Mouse (Mus musculus) midbrain, embryonic 15.5 days (tissue): ENCODE data around the gene Reep1. TPM values are rescaled to one million over a fixed set of nuclear protein-coding genes. Genes with fewer than 3 reads are reported as not detected.
"Not testable (repeated sequence)": the region's sequence is repeated elsewhere in the genome, so short reads cannot be mapped to it uniquely, and the experiment has no call there.

Source experiments
- ATAC-seq: fragments of 200-750 bp; cut with Nextera tagmentation; replicated peaks from 2 replicates; pipeline ENCODE4 v1.8.0; 2017; ENCODE audit warnings: moderate TSS enrichment
- H3K27ac ChIP-seq: fragments of 300-500 bp; sonication (generic); 2 replicates; pipeline ENCODE4 v1.5.1; 2015; ENCODE audit warnings: mild to moderate bottlenecking, inconsistent platforms
- H3K27me3 ChIP-seq: fragments of 300-500 bp; sonication (generic); replicated peaks from 2 replicates; pipeline ENCODE4 v1.6.1; 2015; ENCODE audit warnings: inconsistent platforms
- H3K36me3 ChIP-seq: fragments of 300-500 bp; sonication (generic); replicated peaks from 2 replicates; pipeline ENCODE4 v1.6.1; 2015; ENCODE audit warnings: inconsistent platforms
- H3K4me1 ChIP-seq: fragments of 300-500 bp; sonication (generic); 2 replicates; pipeline ENCODE4 v1.6.1; 2015; ENCODE audit warnings: inconsistent platforms
- H3K4me2 ChIP-seq: fragments of 300-500 bp; sonication (generic); 2 replicates; pipeline ENCODE4 v1.6.1; 2015; ENCODE audit warnings: inconsistent platforms, mild to moderate bottlenecking, moderate library complexity
- H3K4me3 ChIP-seq: fragments of 300-500 bp; sonication (generic); 2 replicates; pipeline ENCODE4 v1.5.1; 2015; ENCODE audit warnings: mild to moderate bottlenecking, inconsistent platforms
- H3K9ac ChIP-seq: fragments of 300-500 bp; sonication (generic); 2 replicates; pipeline ENCODE4 v1.6.1; 2015; ENCODE audit warnings: mild to moderate bottlenecking, inconsistent platforms
- H3K9me3 ChIP-seq: fragments of 300-500 bp; sonication (generic); 2 replicates; pipeline ENCODE4 v1.6.1; 2016; ENCODE audit warnings: inconsistent platforms
- WGBS: fragments of 180-500 bp; shearing (Covaris S2); methylation state at CpG from one replicate; pipeline ENCODE4 v1.1.7; 2015; ENCODE audit warnings: mixed read lengths; 5-methylcytosine and 5-hydroxymethylcytosine counted together
- polyA plus RNA-seq: library from polyadenylated mRNA; unstranded; fragments of >200 nt; fragmentation: Nextera tagmentation; extraction: Ambion mirVana; gene quantifications from 2 replicates; pipeline ENCODE4 v1.2.1, GENCODE M21; 2015

The Reep1 gene
- polyA plus RNA-seq, 1 experiment from 2014 or later: 331 TPM

GRCm38 (mm10) chr6:71829768-71830167 lies 122.4 kb downstream of the Reep1 start:
- H3K36me3 ChIP-seq: no peaks in the 10 kb centered on the region
- peaks cover 22% of the 10 kb centered on the region for H3K4me1 ChIP-seq
- H3K27ac ChIP-seq: no peak overlapping the region
- no peak overlapping the region for H3K9ac ChIP-seq
- H3K27me3 ChIP-seq: no peaks in the 10 kb centered on the region
- H3K4me3 ChIP-seq: no peak overlapping the region
- no peak for ATAC-seq
- no peak overlapping the region for H3K4me2 ChIP-seq
- no peaks in the 10 kb centered on the region for H3K9me3 ChIP-seq
- 88% methylated on average over 9 of the region's 9 CpGs for WGBS

- no peaks in the 10 kb centered on the region for H3K36me3 ChIP-seq
- no peaks in the 10 kb centered on the region for H3K27me3 ChIP-seq
- H3K27ac ChIP-seq: peak within 1 kb of the TSS; percentile 92
- peak within 1 kb of the TSS; percentile 83 for H3K9ac ChIP-seq
- no peaks in the 10 kb centered on the region for H3K9me3 ChIP-seq
- peak; percentile 99 for ATAC-seq
- peak within 1 kb of the TSS; percentile 74 for H3K4me3 ChIP-seq
- H3K4me1 ChIP-seq: peaks cover 22% of the 10 kb centered on the region
- under 1% methylated on average over 64 of the region's 64 CpGs for WGBS
- peak within 1 kb of the TSS; percentile 77 for H3K4me2 ChIP-seq
These were observed 123.6 kb downstream of the Reep1 start, which contains the start of gene Immt for GRCm38 (mm10) chr6:71830690-71831580. TSS of gene Immt (plus strand) at chr6:71831331.

GRCm38 (mm10) chr6:71831581-71831960 lies 124.2 kb downstream of the Reep1 start:
- whole genome bisulfite sequencing: under 1% methylated on average over 21 of the region's 21 CpGs
- no peaks in the 10 kb centered on the region for H3K27me3 ChIP-seq

GRCm38 (mm10) chr6:71836811-71837210 lies 129.4 kb downstream of the Reep1 start:
- Histone ChIP-seq H3K36me3 (no peaks in the 10 kb centered on the region), H3K9ac (no peak overlapping the region), H3K4me3 (no peak overlapping the region), H3K9me3 (no peaks in the 10 kb centered on the region), H3K27me3 (no peaks in the 10 kb centered on the region), H3K4me2 (no peak overlapping the region), H3K27ac (no peak overlapping the region), H3K4me1 (peaks cover 16% of the 10 kb centered on the region)
- no peak for ATAC-seq
- WGBS: 66% methylated on average over 2 of the region's 2 CpGs

More at GRCm38 (mm10) chr6:71831581-71831960, 124.2 kb downstream of the Reep1 start:
- peak overlapping the region; percentile 77 for H3K4me2 ChIP-seq
- peaks cover 22% of the 10 kb centered on the region for H3K4me1 ChIP-seq
- peak overlapping the region; percentile 92 for H3K27ac ChIP-seq
- no peaks in the 10 kb centered on the region for H3K36me3 ChIP-seq
- H3K4me3 ChIP-seq: peak overlapping the region; percentile 74
- no peaks in the 10 kb centered on the region for H3K9me3 ChIP-seq
- peak overlapping the region; percentile 83 for H3K9ac ChIP-seq
- peak; percentile 99 for ATAC-seq

GRCm38 (mm10) chr6:71839815-71840214 lies 132.5 kb downstream of the Reep1 start:
- no peak overlapping the region for H3K9ac ChIP-seq
- no peaks in the 10 kb centered on the region for H3K4me1 ChIP-seq
- H3K4me3 ChIP-seq: no peak overlapping the region
- no peak for ATAC-seq
- no peak overlapping the region for H3K27ac ChIP-seq
- H3K27me3 ChIP-seq: no peaks in the 10 kb centered on the region
- H3K9me3 ChIP-seq: no peaks in the 10 kb centered on the region
- H3K4me2 ChIP-seq: no peak overlapping the region
- no peaks in the 10 kb centered on the region for H3K36me3 ChIP-seq

- Histone ChIP-seq H3K9me3 (no peaks in the 10 kb centered on the region), H3K4me3 (no peak overlapping the region), H3K27me3 (no peaks in the 10 kb centered on the region), H3K4me1 (no peaks in the 10 kb centered on the region), H3K27ac (no peak overlapping the region), H3K4me2 (no peak overlapping the region), H3K36me3 (no peaks in the 10 kb centered on the region), H3K9ac (no peak overlapping the region)
- no peak for ATAC-seq
- 95% methylated on average over 1 of the region's 1 CpGs for WGBS
These were observed 133.4 kb downstream of the Reep1 start for GRCm38 (mm10) chr6:71840597-71841290.

GRCm38 (mm10) chr6:71846906-71847305 lies 139.5 kb downstream of the Reep1 start:
- not testable (repeated sequence) for H3K4me1 ChIP-seq, H3K9ac ChIP-seq, ATAC-seq, H3K4me2 ChIP-seq, H3K27me3 ChIP-seq, H3K27ac ChIP-seq, H3K9me3 ChIP-seq, H3K4me3 ChIP-seq
- peaks cover 15% of the 10 kb centered on the region; the same call in 1 of the 2 replicates for H3K36me3 ChIP-seq
- 93% methylated on average over 6 of the region's 6 CpGs for WGBS

Other genes with a start within 250 kb of the Reep1 start
- gene Rnf103, start 213.7 kb upstream of the Reep1 start, polyA plus RNA-seq: 24.9 and 26.0 TPM in 2 replicates
- gene Chmp3, start 163.8 kb upstream of the Reep1 start, polyA plus RNA-seq: 54.3 and 55.7 TPM in 2 replicates
- 44.7 and 46.5 TPM in 2 replicates for gene Kdm3a, start 74.6 kb upstream of the Reep1 start, polyA plus RNA-seq
- 35.6 and 40.2 TPM in 2 replicates for gene Mrpl35, start 119.4 kb downstream of the Reep1 start, polyA plus RNA-seq
- gene Immt, start 123.8 kb downstream of the Reep1 start, polyA plus RNA-seq: 158 and 160 TPM in 2 replicates
- 81.9 and 84.0 TPM in 2 replicates for gene Ptcd3, start 201.2 kb downstream of the Reep1 start, polyA plus RNA-seq
- gene Polr1a, start 201.5 kb downstream of the Reep1 start, polyA plus RNA-seq: 18.5 and 21.0 TPM in 2 replicates